Comparison of ENCODE assay signal across 36 mouse cellular contexts in the genomic region with DNA sequence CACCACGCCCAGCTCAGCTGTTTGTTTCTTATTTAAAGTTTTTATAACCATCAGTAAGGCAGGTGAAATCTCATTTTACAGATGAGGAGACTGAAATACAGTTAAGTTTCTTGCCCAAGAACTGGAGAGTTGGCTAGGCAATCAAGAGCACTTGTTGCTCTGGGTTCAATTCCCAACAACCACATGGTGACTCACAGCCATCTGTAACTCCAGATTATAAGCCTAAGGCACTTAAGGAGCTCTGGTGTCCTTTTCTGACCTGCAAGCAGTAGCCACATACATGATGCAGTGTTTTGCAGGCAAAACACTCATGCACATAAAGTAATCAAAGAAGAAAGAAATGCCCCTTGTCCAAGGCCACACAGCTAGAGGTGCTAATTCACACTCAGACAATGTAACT. TPM values are rescaled to one million over a fixed set of nuclear protein-coding genes. Genes with fewer than 3 reads are reported as not detected.
"Had no signal": no experiment of that assay in that cellular context is flagged by ENCODE, and none has a peak within 500 bp of the region (broad histone marks: within the 10 kb centered on the region; RNA-seq: fewer than 3 reads in every experiment).

No protein-coding gene starts in this region.

- H3K4me3 ChIP-seq: heart, adult 2 months; heart, embryonic 13.5 days; heart, embryonic 15.5 days; hindbrain, embryonic 10.5 days; hindbrain, embryonic 12.5 days; intestine, embryonic 15.5 days; layer of hippocampus, adult 2 months; left cerebral cortex, adult 2 months; limb, embryonic 10.5 days; limb, embryonic 12.5 days; liver, embryonic 12.5 days had no signal

- DNase-seq: gastrocnemius, postnatal 14 days; heart, adult 2 months; heart, postnatal 14 days; heart, postnatal 4 days; kidney, adult 18-20 months; kidney, adult 8-10 months; kidney, postnatal 10 days; kidney, postnatal 25 days; kidney, postnatal 4 days; liver had no signal

- ATAC-seq: hindbrain, embryonic 16.5 days; inflammation-experienced regulatory T-cells, adult 6 months; intestine, embryonic 15.5 days; intestine, postnatal 0 days; liver, embryonic 12.5 days had no signal

- H3K27ac ChIP-seq: heart, adult 2 months; heart, embryonic 13.5 days; heart, embryonic 15.5 days; hindbrain, embryonic 10.5 days; hindbrain, embryonic 12.5 days; hindbrain, embryonic 14.5 days; intestine, embryonic 15.5 days; layer of hippocampus, adult 2 months; left cerebral cortex, adult 2 months; limb, embryonic 10.5 days; limb, embryonic 12.5 days; liver, embryonic 12.5 days; liver, embryonic 14.5 days had no signal

- H3K4me1 ChIP-seq: hindbrain, embryonic 10.5 days; hindbrain, embryonic 12.5 days; intestine, embryonic 15.5 days; liver, embryonic 12.5 days had no signal

- H3K9ac ChIP-seq: heart, embryonic 13.5 days; heart, embryonic 15.5 days; hindbrain, embryonic 12.5 days; hindbrain, embryonic 14.5 days; intestine, embryonic 15.5 days; limb, embryonic 12.5 days; liver, embryonic 12.5 days; liver, embryonic 14.5 days had no signal

- H3K4me2 ChIP-seq: heart, embryonic 11.5 days; heart, embryonic 13.5 days; heart, embryonic 15.5 days; hindbrain, embryonic 12.5 days; hindbrain, embryonic 14.5 days; intestine, embryonic 15.5 days; limb, embryonic 12.5 days; liver, embryonic 12.5 days had no signal

- H3K9me3 ChIP-seq: heart, embryonic 13.5 days; heart, embryonic 15.5 days; hindbrain, embryonic 10.5 days; hindbrain, embryonic 12.5 days; intestine, embryonic 15.5 days; limb, embryonic 10.5 days; limb, embryonic 12.5 days; liver, embryonic 12.5 days had no signal

- H3K27me3 ChIP-seq: heart, embryonic 13.5 days; heart, embryonic 15.5 days; hindbrain, embryonic 12.5 days; intestine, embryonic 15.5 days; limb, embryonic 12.5 days; liver, embryonic 12.5 days had no signal

RNA-seq across cellular contexts. Expression of gene Opn1sw, which starts 23.0 kb away (rescaled TPM):
- total RNA-seq: granulocyte monocyte progenitor cell, adult 5-6 weeks; heart, adult 2 months; heart, postnatal 14 days; heart, postnatal 4 days; layer of hippocampus, adult 2 months had no signal
- polyA plus RNA-seq: heart, adult 2 months had no signal

RNA-seq across cellular contexts. Expression of gene Ccdc136, which starts 30.8 kb away (rescaled TPM):
- total RNA-seq: granulocyte monocyte progenitor cell, adult 5-6 weeks had no signal

RNA-seq across cellular contexts. Expression of gene Fam71f1, which starts 46.3 kb away (rescaled TPM):
- total RNA-seq: gastrocnemius, adult 18-20 months; gastrocnemius, adult 8-10 months; gastrocnemius, postnatal 14 days; gastrocnemius, postnatal 4 days; granulocyte monocyte progenitor cell, adult 5-6 weeks; heart, adult 2 months; heart, postnatal 14 days; heart, postnatal 4 days; layer of hippocampus, adult 2 months; layer of hippocampus, postnatal 10 days; layer of hippocampus, postnatal 25 days; left cerebral cortex, adult 2 months; left cerebral cortex, postnatal 14 days; left cerebral cortex, postnatal 36 days had no signal
- polyA plus RNA-seq: hindbrain, embryonic 12.5 days; hindbrain, embryonic 14.5 days; hindbrain, embryonic 16.5 days; inflammation-experienced regulatory T-cells, adult 6 months; intestine, embryonic 15.5 days; intestine, postnatal 0 days; kidney, embryonic 14.5 days; limb, embryonic 10.5 days; limb, embryonic 12.5 days; liver, embryonic 12.5 days; liver, embryonic 14.5 days; liver, embryonic 16.5 days had no signal
